Mouse (Mus musculus): Measurements from ENCODE around the gene Sik1. TPM values are rescaled to one million over a fixed set of nuclear protein-coding genes. Genes with fewer than 3 reads are reported as not detected.
A peak's percentile ranks its signal among the peaks of the same experiment; 100 is the strongest.

Gene Sik1
- polyA plus RNA-seq, 1 experiment from 2014 or later, result 18.6 TPM

- Histone ChIP-seq H3K4me3 (ENCODE audit: low read depth, low read length) (no peak overlapping the region), H3K9ac (replicated peaks; ENCODE audit: low read depth, low read length) (no peak overlapping the region), H3K9me3 (ENCODE audit: control insufficient read depth, low read length) (no peaks in the 10 kb centered on the region), H3K27ac (ENCODE audit: low read depth, low read length) (no peak overlapping the region), H3K4me1 (ENCODE audit: control insufficient read depth, insufficient read depth, low read length) (0 out of 2 replicates have a peak, but pooled peaks cover 9% of the 10 kb centered on the region), H3K36me3 (ENCODE audit: control insufficient read depth, insufficient read depth, low read length) (no peaks in the 10 kb centered on the region), H3K27me3 (ENCODE audit: control insufficient read depth, insufficient read depth, low read length) (no peaks in the 10 kb centered on the region), H3K4me2 (ENCODE audit: low read depth, low read length) (no peak overlapping the region)
- WGBS, result 91% methylated on average over 7 of the region's 7 CpGs
- no peak for ATAC-seq (ENCODE audit: low read depth)
These were observed 30.8 kb downstream of the Sik1 start for GRCm38 (mm10) chr17:31824812-31825211.

DNA sequence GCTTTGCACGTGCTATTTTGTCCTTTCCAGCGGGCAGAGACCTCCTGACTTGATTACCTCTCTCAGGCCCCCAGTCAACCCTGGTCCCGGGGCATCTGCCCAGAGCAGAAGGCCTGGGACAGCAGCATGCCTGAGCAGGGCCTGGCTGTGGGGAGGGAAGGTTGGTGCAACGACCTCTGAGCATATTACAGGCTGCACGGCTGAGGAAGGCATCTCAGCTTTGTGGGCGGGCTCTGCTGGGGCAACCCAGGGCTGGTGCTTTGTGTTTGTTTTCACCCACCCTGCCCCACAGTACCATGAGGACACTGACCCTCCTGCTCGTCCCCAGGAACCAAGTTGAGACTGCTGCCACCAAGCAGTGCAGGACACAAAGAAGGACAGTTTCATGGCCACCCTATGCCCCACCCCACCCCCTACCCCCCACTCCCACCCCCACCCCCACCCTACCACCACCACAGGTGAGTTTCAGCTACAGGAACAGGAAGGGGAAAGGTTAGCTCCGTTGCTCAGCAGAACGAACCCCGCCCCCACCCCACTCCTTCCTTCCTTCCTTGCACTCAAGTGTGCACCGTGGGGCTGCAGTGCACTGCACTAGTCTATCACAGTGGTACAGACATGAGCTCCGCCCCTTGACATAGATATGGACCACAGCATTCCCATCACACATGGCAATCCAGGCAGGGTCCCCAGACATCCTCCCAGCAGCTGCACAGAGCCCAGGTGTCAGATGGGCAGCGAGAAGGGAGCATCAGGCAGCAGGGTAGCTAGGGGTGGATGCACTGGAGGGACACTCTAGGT lies 34.3 kb downstream of the Sik1 start:
- H3K9me3 ChIP-seq (ENCODE audit: control insufficient read depth, low read length), result no peaks in the 10 kb centered on the region
- no peak for ATAC-seq (ENCODE audit: low read depth)
- no peaks in the 10 kb centered on the region for H3K27me3 ChIP-seq (ENCODE audit: control insufficient read depth, insufficient read depth, low read length)
- H3K4me1 ChIP-seq (ENCODE audit: control insufficient read depth, insufficient read depth, low read length), result peaks cover 7% of the 10 kb centered on the region
- H3K9ac ChIP-seq (replicated peaks; ENCODE audit: low read depth, low read length), result no peak overlapping the region
- no peak overlapping the region for H3K4me3 ChIP-seq (ENCODE audit: low read depth, low read length)
- no peak overlapping the region for H3K4me2 ChIP-seq (ENCODE audit: low read depth, low read length)
- H3K27ac ChIP-seq (ENCODE audit: low read depth, low read length), result no peak overlapping the region
- H3K36me3 ChIP-seq (ENCODE audit: control insufficient read depth, insufficient read depth, low read length), result no peaks in the 10 kb centered on the region
- WGBS, result 45% methylated on average over 13 of the region's 13 CpGs

DNA sequence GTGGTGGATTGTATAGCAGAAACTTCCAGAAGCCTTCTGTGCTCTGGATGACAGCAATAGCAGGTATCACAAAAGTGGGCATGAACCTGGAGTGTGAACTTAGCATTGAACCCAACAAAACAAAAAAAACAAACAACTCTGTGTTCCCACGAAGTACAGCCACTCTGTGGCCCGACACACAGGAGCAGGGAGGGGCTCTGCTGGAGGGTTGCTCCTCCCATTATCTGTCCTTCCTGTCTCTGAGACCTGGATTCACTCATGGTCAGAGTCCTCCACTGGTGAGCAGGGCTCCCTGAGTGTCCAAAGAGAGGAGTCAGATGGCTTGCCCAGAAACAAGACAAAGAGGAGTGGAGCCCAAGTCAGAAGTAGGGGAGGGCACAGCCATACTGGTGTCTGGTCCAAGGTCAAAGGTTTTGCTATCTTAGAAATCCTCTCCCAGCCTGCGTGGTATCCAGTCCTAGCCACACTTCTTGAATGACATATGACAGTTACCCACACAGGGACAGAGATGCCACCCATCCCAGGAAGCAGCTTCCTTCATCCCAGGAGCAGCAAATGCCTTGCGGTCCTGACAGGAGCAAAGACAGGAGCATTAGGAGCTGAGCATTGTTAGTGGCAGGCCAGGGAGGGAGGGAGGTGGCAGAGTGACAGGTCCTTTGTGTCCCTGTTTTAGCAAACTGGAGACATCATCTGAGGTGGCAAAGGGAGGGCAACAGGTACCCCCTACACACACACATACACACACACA lies 35.3 kb downstream of the Sik1 start:
- no peak overlapping the region for H3K9ac ChIP-seq (replicated peaks; ENCODE audit: low read depth, low read length)
- no peaks in the 10 kb centered on the region for H3K36me3 ChIP-seq (ENCODE audit: control insufficient read depth, insufficient read depth, low read length)
- 56% methylated on average over 4 of the region's 4 CpGs for WGBS
- peaks cover 7% of the 10 kb centered on the region for H3K4me1 ChIP-seq (ENCODE audit: control insufficient read depth, insufficient read depth, low read length)
- H3K27me3 ChIP-seq (ENCODE audit: control insufficient read depth, insufficient read depth, low read length), result no peaks in the 10 kb centered on the region
- H3K4me3 ChIP-seq (ENCODE audit: low read depth, low read length), result no peak overlapping the region
- no peak overlapping the region for H3K4me2 ChIP-seq (ENCODE audit: low read depth, low read length)
- ATAC-seq (ENCODE audit: low read depth), result no peak
- no peak overlapping the region for H3K27ac ChIP-seq (ENCODE audit: low read depth, low read length)
- H3K9me3 ChIP-seq (ENCODE audit: control insufficient read depth, low read length), result no peaks in the 10 kb centered on the region

- H3K27me3 ChIP-seq (ENCODE audit: control insufficient read depth, insufficient read depth, low read length), result no peaks in the 10 kb centered on the region
- no peaks in the 10 kb centered on the region for H3K9me3 ChIP-seq (ENCODE audit: control insufficient read depth, low read length)
- 66% methylated on average over 9 of the region's 9 CpGs for WGBS
These were observed 36.2 kb downstream of the Sik1 start for GRCm38 (mm10) chr17:31819372-31819771.

GRCm38 (mm10) chr17:31817815-31818214 lies 37.8 kb downstream of the Sik1 start:
- no peak overlapping the region for H3K4me2 ChIP-seq (ENCODE audit: low read depth, low read length)
- no peak for ATAC-seq (ENCODE audit: low read depth)

More at GRCm38 (mm10) chr17:31819372-31819771, 36.2 kb downstream of the Sik1 start:
- Histone ChIP-seq H3K9ac (replicated peaks; ENCODE audit: low read depth, low read length) (no peak overlapping the region), H3K27ac (ENCODE audit: low read depth, low read length) (no peak overlapping the region), H3K4me1 (ENCODE audit: control insufficient read depth, insufficient read depth, low read length) (peaks cover 7% of the 10 kb centered on the region), H3K4me3 (ENCODE audit: low read depth, low read length) (no peak overlapping the region), H3K4me2 (ENCODE audit: low read depth, low read length) (no peak overlapping the region), H3K36me3 (ENCODE audit: control insufficient read depth, insufficient read depth, low read length) (no peaks in the 10 kb centered on the region)
- ATAC-seq (ENCODE audit: low read depth), result no peak

GRCm38 (mm10) chr17:31817203-31817602 lies 38.4 kb downstream of the Sik1 start:
- Histone ChIP-seq H3K9ac (replicated peaks; ENCODE audit: low read depth, low read length) (no peak overlapping the region), H3K27ac (ENCODE audit: low read depth, low read length) (no peak overlapping the region), H3K36me3 (ENCODE audit: control insufficient read depth, insufficient read depth, low read length) (no peaks in the 10 kb centered on the region), H3K4me3 (ENCODE audit: low read depth, low read length) (no peak overlapping the region), H3K27me3 (ENCODE audit: control insufficient read depth, insufficient read depth, low read length) (no peaks in the 10 kb centered on the region), H3K4me2 (ENCODE audit: low read depth, low read length) (no peak overlapping the region), H3K9me3 (ENCODE audit: control insufficient read depth, low read length) (no peaks in the 10 kb centered on the region), H3K4me1 (ENCODE audit: control insufficient read depth, insufficient read depth, low read length) (peaks cover 12% of the 10 kb centered on the region)
- WGBS, result 24% methylated on average over 5 of the region's 5 CpGs
- peak; percentile 58; the same call in 1 of the 2 replicates for ATAC-seq (ENCODE audit: low read depth)

More at GRCm38 (mm10) chr17:31817815-31818214, 37.8 kb downstream of the Sik1 start:
- Histone ChIP-seq H3K4me1 (ENCODE audit: control insufficient read depth, insufficient read depth, low read length) (peaks cover 12% of the 10 kb centered on the region), H3K4me3 (ENCODE audit: low read depth, low read length) (no peak overlapping the region), H3K9ac (replicated peaks; ENCODE audit: low read depth, low read length) (no peak overlapping the region), H3K27me3 (ENCODE audit: control insufficient read depth, insufficient read depth, low read length) (no peaks in the 10 kb centered on the region), H3K36me3 (ENCODE audit: control insufficient read depth, insufficient read depth, low read length) (no peaks in the 10 kb centered on the region), H3K9me3 (ENCODE audit: control insufficient read depth, low read length) (no peaks in the 10 kb centered on the region), H3K27ac (ENCODE audit: low read depth, low read length) (no peak overlapping the region)
- WGBS, result 95% methylated on average over 1 of the region's 1 CpGs

GRCm38 (mm10) chr17:31814848-31815247 lies 40.8 kb downstream of the Sik1 start:
- 91% methylated on average over 1 of the region's 1 CpGs for WGBS
- Histone ChIP-seq H3K27me3 (ENCODE audit: control insufficient read depth, insufficient read depth, low read length) (no peaks in the 10 kb centered on the region), H3K4me1 (ENCODE audit: control insufficient read depth, insufficient read depth, low read length) (peaks cover 16% of the 10 kb centered on the region), H3K9me3 (ENCODE audit: control insufficient read depth, low read length) (no peaks in the 10 kb centered on the region), H3K27ac (ENCODE audit: low read depth, low read length) (no peak overlapping the region), H3K9ac (replicated peaks; ENCODE audit: low read depth, low read length) (no peak overlapping the region), H3K36me3 (ENCODE audit: control insufficient read depth, insufficient read depth, low read length) (no peaks in the 10 kb centered on the region), H3K4me2 (ENCODE audit: low read depth, low read length) (no peak overlapping the region), H3K4me3 (ENCODE audit: low read depth, low read length) (no peak overlapping the region)
- no peak for ATAC-seq (ENCODE audit: low read depth)

DNA sequence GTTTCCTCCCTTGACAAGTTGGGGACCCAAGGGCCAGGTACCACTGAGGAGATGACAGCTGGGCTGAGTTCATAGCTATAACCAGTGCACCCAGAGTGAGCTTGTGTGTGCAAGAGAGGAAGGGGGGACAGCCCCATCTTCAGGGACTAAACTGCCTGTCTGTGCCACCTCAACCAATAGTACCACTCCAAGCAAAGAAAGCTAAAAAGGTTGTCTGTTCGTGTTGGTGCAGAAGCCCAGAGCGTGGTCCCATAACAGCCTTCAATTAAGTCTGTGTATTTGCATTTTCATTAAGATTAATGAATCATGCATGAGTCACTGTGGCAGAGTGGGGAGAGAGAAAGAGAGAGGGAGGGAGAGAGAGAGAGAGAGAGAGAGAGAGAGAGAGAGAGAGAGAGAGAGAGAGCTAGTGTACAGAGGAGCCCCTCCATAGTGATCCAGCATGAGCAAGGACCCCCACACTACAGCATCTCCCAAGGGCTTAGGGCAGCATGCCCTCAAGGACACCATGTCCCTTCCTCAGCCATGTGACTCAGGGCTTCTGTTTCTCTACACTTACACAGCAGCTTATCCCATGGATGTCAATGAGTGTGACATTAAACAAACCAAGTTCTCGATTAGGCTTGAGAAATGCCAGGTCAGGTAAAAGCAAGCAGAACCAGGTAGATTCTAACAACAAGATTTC lies 41.5 kb downstream of the Sik1 start:
- Histone ChIP-seq H3K4me2 (ENCODE audit: low read depth, low read length) (no peak overlapping the region), H3K27ac (ENCODE audit: low read depth, low read length) (peak overlapping the region; percentile 1; the same call in 1 of the 2 replicates), H3K9ac (replicated peaks; ENCODE audit: low read depth, low read length) (no peak overlapping the region), H3K9me3 (ENCODE audit: control insufficient read depth, low read length) (no peaks in the 10 kb centered on the region), H3K4me1 (ENCODE audit: control insufficient read depth, insufficient read depth, low read length) (peaks cover 17% of the 10 kb centered on the region), H3K4me3 (ENCODE audit: low read depth, low read length) (no peak overlapping the region), H3K36me3 (ENCODE audit: control insufficient read depth, insufficient read depth, low read length) (no peaks in the 10 kb centered on the region), H3K27me3 (ENCODE audit: control insufficient read depth, insufficient read depth, low read length) (no peaks in the 10 kb centered on the region)
- peak; percentile 26; the same call in 1 of the 2 replicates for ATAC-seq (ENCODE audit: low read depth)
- 47% methylated on average over 3 of the region's 3 CpGs for WGBS
